Mouse (Mus musculus) cerebellum, postnatal 14 days (tissue): ENCODE measurements around the gene Timmdc1.

ENCODE experiments used
- DNase-seq, 2 experiments: peaks; one replicate each; pipeline ENCODE4 v3.0.0; 2021; ENCODE audit warnings: mixed read lengths in 2 of 2

Timmdc1 gene

DNA sequence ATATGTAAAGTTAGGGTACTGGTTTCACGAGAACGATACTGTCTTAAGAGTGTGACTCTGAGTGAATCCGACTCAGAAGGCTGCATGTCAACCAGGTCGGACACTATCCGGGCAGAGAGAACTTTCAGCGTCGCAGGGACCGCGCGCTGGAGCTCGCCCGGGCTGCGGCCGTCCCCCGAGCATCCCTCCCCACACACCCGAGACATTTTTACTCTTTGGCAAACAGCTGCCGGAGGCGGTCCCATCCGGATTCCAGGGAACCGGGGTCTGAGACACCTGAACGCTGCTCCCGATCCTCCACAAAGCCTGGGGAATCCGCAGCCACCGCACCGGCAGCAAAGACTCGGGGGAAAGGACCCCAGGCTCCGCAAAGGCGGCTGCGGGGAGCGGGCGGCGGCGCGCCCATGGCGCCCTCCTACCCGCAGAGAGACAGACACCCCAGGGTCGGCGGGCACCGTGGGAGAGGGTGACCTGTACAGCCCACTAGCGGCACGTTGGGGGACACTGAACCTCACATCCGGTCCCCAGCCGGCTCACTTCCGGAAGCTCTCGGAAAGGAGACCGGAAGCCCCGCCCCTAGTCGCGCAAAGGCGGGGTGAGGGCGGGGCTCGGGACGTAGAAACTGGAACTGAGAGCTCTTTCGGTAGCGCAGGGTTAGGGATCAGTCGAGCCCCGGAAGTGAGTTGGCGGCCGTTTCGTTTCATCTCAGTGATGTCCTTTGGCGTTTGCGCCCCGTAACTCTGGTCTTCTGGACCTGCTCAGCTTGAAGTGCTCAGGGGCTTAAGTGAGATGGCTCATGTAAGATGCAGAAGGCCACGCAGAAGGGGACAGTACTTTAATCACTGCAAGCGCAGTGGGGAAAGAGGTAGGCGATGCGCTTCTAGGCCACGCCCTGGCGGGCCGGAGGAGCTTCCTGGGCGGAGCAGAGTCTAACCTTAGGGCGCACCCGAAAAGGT lies at the start of gene Timmdc1:
TSS of gene Timmdc1 (minus strand) at position 535 of the 956 bp plus-strand sequence.
- DNase-seq: peak; percentile 97 to 98

DNA sequence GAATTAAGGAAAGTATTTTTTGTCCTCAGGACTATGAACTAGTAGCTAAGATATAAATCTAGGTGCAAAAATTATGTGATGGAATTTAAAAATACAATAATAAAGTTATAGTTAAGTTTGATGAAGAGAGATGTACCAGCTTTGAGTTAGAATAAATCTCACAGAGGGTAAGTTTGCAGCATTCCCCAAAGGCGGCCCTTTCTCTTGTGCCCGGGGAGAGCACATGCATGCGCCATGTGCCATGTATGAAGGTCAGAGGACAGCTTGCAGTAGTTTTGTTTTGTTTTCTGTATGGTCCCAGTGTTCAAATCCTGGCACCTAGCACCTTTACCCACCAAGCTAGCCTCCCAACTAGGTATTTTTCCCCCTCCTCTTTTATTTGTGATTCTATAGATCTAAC lies 49.0 kb upstream of the Timmdc1 start:
- DNase-seq: no peak

- DNase-seq: no peak
These were observed 45.7 kb upstream of the Timmdc1 start for GRCm38 (mm10) chr16:38568192-38568591.

GRCm38 (mm10) chr16:38563516-38563915 lies 41.1 kb upstream of the Timmdc1 start:
- DNase-seq: no peak

- no peak for DNase-seq
These were observed 40.5 kb upstream of the Timmdc1 start for GRCm38 (mm10) chr16:38562968-38563327.

DNA sequence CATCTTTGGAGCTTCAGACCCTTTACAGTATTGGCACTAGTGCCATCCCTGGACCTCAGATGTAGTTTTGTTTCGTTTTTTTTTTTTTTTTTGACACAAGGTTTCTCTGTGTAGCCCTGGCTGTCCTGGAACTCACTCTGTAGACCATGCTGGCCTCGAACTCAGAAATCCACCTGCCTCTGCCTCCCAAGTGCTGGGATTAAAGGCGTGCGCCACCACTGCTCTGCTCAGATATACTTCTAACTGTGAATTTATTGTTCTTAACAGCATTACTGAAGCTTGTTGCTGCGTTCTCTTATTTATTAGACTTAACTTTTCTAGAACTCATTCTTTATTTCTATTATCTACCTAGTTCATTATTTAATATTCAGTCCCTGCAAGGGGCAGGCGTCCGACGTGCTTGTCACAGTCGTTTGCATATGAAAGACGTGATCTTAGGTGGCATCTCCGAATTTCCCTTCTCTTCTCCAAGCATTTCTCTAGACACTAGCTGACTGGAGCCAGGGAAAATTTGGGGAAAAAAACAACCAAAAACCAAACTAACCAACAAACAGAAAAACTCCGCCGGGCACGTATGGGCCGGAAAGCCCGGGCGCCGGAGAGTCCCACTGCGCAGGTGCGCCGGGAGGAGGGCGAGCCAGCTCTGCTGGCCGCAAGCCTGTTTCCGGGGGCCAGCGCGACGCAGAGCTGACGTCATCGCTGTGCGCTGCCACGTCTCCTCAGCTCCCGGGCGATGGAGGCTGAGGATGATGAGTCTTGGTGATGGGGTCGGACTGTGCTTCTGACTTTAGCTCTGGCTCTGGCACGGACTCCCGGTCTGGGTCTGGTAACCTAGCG lies 39.9 kb upstream of the Timmdc1 start:
- peak; percentile 97 to 99 for DNase-seq

- no peak for DNase-seq
These were observed 35.8 kb upstream of the Timmdc1 start, which contains the start of gene Tmem39a for GRCm38 (mm10) chr16:38558221-38558748. Gene Tmem39a, plus strand, starts transcription at chr16:38558698.

DNA sequence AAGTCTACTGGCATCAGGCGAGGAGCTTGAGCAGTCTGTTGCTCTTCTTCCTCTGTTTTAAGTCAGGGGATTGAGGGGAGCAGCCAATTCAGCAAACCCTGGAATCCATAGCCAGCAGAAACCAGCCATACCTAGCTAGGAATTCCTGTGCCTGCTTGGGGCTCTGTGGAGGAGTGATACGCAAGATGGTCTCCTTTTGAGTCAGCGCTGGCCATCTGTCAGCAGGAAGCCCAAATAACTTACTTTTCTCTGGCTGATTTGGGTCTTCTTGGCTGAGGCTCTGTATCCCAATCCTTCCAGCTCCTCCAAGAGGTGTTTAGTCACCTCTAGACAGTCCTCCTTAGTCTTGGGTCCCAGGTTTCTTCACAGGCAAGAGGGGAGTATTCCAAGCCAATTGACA lies 33.5 kb upstream of the Timmdc1 start:
- no peak for DNase-seq

DNA sequence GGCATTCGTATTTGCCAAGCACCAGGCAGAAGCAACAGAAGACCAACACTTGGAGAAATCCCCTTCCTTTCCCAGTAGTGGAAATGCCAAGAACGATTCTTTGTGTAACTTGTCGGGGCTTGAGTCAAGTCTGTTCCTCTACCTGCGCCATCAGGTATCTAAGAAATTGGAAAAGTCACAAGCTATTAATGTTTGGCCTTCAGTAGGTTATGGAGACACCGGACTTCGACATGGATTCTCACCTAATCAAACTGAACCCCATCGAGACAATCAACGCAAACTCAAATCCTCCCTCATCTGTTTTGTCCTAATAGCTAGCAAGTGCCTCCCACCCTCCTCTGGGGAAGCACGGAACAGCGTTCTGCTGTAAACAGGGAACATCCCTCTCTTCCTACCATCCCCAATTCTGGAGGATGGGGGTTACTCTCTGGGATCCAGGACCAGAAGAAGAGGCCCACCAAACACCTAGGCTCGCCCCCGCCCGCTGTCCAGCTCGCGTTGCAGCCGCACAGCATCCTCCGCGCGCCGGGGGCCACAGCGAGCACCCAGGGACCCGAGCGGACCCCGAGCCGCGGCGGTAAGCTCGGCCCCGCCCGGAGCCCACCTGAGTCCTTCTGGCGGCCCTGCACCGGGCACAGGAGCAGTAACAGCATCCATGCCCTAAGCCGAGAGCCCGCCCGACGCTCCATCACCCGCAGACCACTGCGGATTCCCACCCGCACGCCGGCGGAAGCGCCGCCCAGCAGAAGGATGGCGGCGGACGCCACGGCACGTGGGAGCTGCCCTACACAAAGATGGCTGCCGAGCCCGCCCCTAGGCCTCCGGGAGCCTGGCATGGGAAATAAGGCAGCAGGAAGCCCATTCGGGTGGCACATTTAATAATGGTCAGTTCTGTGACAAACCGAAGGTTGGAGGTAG lies 27.3 kb upstream of the Timmdc1 start, which contains the start of gene Poglut1:
TSS of gene Poglut1 (minus strand) at position 780 of the 918 bp plus-strand sequence.
- peak; percentile 89 to 91 for DNase-seq

GRCm38 (mm10) chr16:38548000-38548399 lies 25.5 kb upstream of the Timmdc1 start:
- DNase-seq: no peak

DNA sequence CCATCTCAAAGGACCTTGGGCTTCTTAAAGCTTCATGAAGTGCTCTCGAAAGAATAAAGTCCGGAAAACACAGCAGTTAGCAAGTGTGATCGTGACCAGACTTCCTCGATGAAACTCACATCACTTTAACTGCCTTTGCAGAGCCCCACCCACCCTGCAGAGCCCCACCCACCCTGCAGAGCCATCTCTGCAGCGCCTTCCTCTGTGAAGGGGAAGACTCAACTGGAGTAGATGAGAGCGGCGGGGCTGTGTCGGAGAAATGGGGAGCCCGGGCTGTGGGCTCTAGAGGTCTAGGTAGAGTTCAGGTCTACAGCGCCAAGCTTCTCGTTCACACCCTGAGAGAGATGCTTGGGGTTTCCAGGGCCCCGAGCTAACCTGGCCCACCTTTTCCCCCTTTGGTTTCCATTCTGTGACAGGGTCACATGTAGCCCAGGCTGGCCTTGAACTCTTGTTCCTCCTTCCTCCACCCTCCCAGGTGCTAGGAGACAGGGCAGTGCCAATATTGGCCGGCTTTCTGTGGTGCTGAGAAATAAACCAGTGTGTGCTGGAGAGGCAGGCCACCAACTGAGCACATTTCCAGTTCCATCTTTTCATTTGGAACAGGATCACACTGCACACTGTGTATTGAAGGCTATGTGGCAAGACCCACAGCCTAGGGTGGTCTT lies 16.4 kb upstream of the Timmdc1 start:
- no peak for DNase-seq

GRCm38 (mm10) chr16:38536544-38537146 lies 14.2 kb upstream of the Timmdc1 start:
- peak; percentile 71 to 85 for DNase-seq

- no peak for DNase-seq
These were observed 3.8 kb upstream of the Timmdc1 start for GRCm38 (mm10) chr16:38526264-38526663.

DNA sequence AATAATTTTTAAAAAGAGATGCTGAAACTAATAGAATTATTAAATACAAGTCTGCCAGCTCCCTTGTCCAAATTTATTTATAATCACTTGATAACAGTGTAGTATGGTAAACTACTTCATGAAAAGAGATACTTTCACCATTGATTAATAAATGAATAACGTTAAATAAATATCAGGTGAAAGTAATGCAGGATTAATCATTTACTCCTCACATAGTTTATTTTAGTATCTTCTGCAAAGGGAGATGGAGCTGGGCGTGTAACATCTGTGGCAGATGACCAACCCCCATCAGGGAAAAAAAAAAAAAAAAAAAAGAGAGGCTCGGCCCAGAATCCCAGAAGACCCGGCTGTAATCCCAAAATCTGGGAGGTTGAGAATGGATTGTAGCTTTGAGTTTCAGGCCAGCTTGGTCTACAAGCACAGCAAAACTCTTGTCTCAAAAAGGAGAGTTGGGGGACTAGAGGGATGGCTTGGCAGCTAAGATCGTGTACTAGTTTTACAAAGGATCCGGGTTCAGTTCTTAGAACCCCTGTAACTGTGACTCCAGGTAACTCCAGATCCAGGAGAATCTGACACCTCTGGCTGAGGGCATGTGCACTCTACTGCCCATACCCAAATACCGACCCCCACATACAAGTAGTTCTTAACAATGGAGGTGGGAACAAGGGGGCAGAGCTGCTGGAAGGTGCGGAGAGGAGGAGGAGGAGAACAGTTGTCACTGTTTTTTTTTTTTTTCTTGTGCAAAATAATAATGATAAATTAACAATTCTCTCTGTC lies 1.1 kb downstream of the Timmdc1 start:
- no peak for DNase-seq

DNA sequence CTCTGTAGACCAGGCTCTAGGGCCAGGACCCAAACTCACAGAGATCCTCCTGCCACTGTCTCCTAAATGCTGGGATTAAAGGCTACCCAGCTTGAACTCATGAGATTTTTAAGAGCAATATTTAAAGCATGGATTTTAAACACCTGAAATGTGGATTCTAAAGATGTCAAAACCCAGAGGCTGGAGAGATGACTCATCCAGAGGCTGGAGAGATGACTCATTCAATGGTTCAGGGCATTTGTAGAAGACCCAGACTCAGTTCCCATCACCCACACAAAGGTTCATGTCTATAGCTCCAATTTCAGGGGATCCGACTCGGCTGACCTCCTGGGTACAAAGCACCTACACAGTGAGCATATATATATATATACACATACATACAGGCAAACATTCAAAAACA lies 3.3 kb downstream of the Timmdc1 start:
- DNase-seq: no peak

DNA sequence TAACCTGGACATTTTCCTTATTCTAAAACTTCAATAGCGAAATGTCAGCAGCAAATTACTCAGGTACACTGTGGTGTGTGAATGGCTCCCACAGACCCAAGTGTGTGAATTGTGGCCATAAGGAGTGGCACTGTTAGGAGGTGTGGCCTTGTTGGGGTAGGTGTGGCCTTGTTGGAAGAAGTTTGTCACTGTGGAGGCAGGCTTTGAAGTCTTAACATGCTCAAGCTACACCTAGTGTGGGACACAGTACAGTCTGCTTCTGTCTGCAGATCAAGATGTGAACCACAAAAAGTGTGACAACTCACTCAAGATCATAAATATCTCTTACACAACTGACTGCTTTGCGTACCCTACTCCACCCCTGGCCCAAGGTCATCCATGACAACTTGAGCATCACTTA lies 11.6 kb downstream of the Timmdc1 start:
- DNase-seq: no peak

- DNase-seq: peak; percentile 77 to 79
These were observed 16.3 kb downstream of the Timmdc1 start for GRCm38 (mm10) chr16:38506041-38506634.

DNA sequence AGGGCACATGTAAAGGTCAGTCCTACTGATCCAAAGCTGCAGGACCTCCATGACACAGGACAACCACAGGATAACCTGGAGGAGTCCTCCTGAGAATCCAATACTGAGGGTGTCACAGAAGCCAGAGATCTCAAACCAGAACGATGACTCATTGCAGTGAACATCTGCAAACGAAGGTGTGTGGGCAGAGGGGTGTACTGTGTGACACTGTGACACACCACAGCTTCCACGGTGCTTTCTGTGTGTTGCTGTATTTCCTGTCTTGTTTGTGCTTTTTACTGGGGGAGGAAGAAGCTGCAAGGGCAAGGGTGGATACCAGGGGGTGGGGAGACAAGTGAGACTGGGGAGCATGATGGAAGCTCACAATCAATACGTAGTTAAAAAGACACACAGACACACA lies 18.9 kb downstream of the Timmdc1 start:
- DNase-seq: no peak

DNA sequence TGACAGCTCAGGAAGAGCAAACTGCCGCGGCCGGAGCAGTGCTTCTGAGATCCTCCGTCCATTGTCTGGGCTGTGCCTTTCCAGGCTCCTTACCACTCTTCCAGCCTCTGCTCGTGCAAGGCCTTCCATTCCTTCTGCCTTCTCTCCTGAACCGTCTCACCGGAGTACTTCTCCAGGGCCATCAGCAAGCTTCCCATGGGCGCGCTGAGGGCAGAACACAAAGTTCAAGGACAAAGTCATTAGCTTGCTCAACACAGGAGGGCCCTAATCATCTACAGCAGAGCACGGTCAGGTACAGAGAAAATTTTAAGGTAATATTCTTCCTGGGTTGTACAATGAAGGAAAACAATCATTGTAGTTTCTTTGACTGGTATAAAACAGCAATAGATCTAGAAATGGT lies 20.0 kb downstream of the Timmdc1 start:
- DNase-seq: no peak

- no peak for DNase-seq
These were observed 25.8 kb downstream of the Timmdc1 start for GRCm38 (mm10) chr16:38496604-38497140.
